Mouse (Mus musculus) liver, embryonic 14.5 days (tissue): ENCODE data around the gene Guca2b. TPM values are rescaled to one million over a fixed set of nuclear protein-coding genes. Genes with fewer than 3 reads are reported as not detected.

Experiments
- ATAC-seq: fragments of 200-750 bp; cut with Nextera tagmentation; 2 replicates; pipeline ENCODE4 v1.8.0; 2017; ENCODE audit warnings: moderate number of reproducible peaks, mild to moderate bottlenecking, moderate library complexity; ENCODE audit not compliant: insufficient read depth
- DNase-seq, 3 experiments: peaks; one replicate each; pipeline ENCODE4 v3.0.0-alpha.2; 2012 to 2013; ENCODE audit warnings: low read depth in 3 of 3, low spot score in 3 of 3
- H3K27ac ChIP-seq: fragments of 300-500 bp; sonication (generic); 2 replicates; pipeline ENCODE4 v1.5.1; 2014; ENCODE audit warnings: moderate library complexity, mild to moderate bottlenecking, control low read depth, inconsistent platforms
- H3K27me3 ChIP-seq: fragments of 300-500 bp; sonication (generic); 2 replicates; pipeline ENCODE4 v1.6.1; 2014; ENCODE audit warnings: mild to moderate bottlenecking, low read length, moderate library complexity; ENCODE audit not compliant: control insufficient read depth, insufficient read depth
- H3K36me3 ChIP-seq: fragments of 300-500 bp; sonication (generic); replicated peaks from 2 replicates; pipeline ENCODE4 v1.6.1; 2014; ENCODE audit warnings: low read depth; ENCODE audit not compliant: control insufficient read depth, insufficient read depth
- H3K4me1 ChIP-seq, 2 experiments: fragments of 200-500 bp in 1 of 2; fragments of 300-500 bp in 1 of 2; sonication (generic) in 1 of 2; replicated peaks; 2 replicates each; pipeline ENCODE4 v1.6.1; 2012 to 2014; ENCODE audit warnings: antibody characterized with exemption in 1 of 2, inconsistent platforms in 1 of 2, low read length in 1 of 2; ENCODE audit not compliant: control insufficient read depth in 2 of 2, insufficient read depth in 2 of 2
- H3K4me2 ChIP-seq: fragments of 300-500 bp; sonication (generic); 2 replicates; pipeline ENCODE4 v1.6.1; 2014; ENCODE audit warnings: low read depth, mild to moderate bottlenecking, control low read depth, moderate library complexity
- H3K4me3 ChIP-seq, 2 experiments: fragments of 200-500 bp in 1 of 2; fragments of 300-500 bp in 1 of 2; sonication (generic) in 1 of 2; 2 replicates each; pipeline ENCODE4 v1.5.1; 2012 to 2014; ENCODE audit warnings: low read depth in 2 of 2, low read length in 2 of 2, mild to moderate bottlenecking in 2 of 2, control low read depth in 1 of 2, inconsistent platforms in 1 of 2, moderate library complexity in 1 of 2; ENCODE audit not compliant: insufficient read depth in 1 of 2
- H3K9ac ChIP-seq: fragments of 300-500 bp; sonication (generic); replicated peaks from 2 replicates; pipeline ENCODE4 v1.6.1; 2014; ENCODE audit warnings: mild to moderate bottlenecking, control low read depth, moderate library complexity
- H3K9me3 ChIP-seq: fragments of 300-500 bp; sonication (generic); 2 replicates; pipeline ENCODE4 v1.6.1; 2016; ENCODE audit warnings: low read length, mixed read lengths; ENCODE audit not compliant: control insufficient read depth
- CTCF ChIP-seq: IDR thresholded peaks from 2 replicates; pipeline ENCODE4 v1.5.1; 2016; ENCODE audit warnings: antibody characterized with exemption, low read depth, control low read depth
- EP300 ChIP-seq: IDR thresholded peaks from 2 replicates; pipeline ENCODE4 v1.6.1; 2016; ENCODE audit warnings: antibody characterized with exemption, low read depth
- WGBS: fragments of 180-500 bp; shearing (Covaris S2); extraction: QIAGEN DNeasy Blood & Tissue Kit; methylation state at CpG from one replicate; pipeline ENCODE4 v1.1.7; 2014; ENCODE audit not compliant: insufficient replicate concordance; 5-methylcytosine and 5-hydroxymethylcytosine counted together
- polyA plus RNA-seq, 2 experiments: library from polyadenylated mRNA; depleted of rRNA in 1 of 2; stranded (reverse) in 1 of 2; unstranded in 1 of 2; fragments of >200 nt; fragmentation: Nextera tagmentation in 1 of 2; extraction: Ambion mirVana in 1 of 2; gene quantifications; 2 replicates each; pipeline versions ENCODE4 v1.2.1 to v1.2.3; 2012 to 2014

The Guca2b gene
- polyA plus RNA-seq, 2 experiments = 0.12 TPM; not detected in 1

DNA sequence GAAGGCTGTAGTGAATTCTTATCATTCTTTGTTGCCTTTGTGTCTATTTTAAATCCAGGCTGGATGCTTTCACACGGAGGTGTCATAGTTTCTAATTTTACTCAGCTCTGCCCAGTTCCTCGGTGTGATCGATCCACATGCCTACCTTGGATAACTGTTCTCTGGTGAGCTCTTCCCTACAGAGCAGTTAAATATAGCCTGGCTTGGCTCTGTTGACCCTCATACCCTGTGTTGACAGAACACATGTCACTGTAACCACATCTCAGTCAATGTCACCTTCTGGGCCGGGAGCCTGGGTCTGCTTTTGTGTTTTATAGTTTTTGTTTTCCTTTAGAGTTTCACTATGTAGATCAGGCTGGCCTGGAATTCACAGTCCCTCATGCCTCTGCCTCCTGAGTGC is 3.4 kb upstream of the Guca2b start:
- Histone ChIP-seq H3K27me3 (no peaks in the 10 kb centered on the region), H3K9ac (no peak overlapping the region), H3K27ac (no peak overlapping the region), H3K36me3 (no peaks in the 10 kb centered on the region), H3K4me1 (no peaks in the 10 kb centered on the region), H3K4me2 (no peak overlapping the region), H3K4me3 (no peak overlapping the region), H3K9me3 (no peaks in the 10 kb centered on the region)
- WGBS = 43% methylated on average over 4 of the region's 4 CpGs
- no peak for TF ChIP-seq CTCF
- TF ChIP-seq EP300 = no peak
- no peak for DNase-seq
- no peak for ATAC-seq

DNA sequence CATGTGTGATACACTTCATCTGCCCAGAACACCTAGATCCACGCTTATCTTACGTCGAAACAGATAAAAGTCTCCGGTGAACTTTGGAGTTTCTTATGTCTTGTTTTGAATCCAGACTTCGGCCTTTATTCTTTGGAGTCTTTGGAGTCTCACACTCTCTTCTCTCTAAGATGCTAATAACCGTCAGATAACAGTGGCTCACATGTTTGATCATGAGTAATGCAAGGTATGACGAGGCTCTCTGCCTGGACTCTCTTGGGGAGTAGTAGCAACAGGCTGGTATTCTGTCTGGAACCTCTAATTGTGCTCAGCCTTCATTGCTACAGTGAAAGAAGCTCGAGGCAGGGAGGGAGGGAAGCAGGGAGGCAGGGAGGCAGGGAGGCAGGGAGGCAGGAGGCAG is 1.3 kb upstream of the Guca2b start:
- WGBS = 62% methylated on average over 8 of the region's 8 CpGs
- H3K27ac ChIP-seq = no peak overlapping the region
- ATAC-seq = no peak

DNA sequence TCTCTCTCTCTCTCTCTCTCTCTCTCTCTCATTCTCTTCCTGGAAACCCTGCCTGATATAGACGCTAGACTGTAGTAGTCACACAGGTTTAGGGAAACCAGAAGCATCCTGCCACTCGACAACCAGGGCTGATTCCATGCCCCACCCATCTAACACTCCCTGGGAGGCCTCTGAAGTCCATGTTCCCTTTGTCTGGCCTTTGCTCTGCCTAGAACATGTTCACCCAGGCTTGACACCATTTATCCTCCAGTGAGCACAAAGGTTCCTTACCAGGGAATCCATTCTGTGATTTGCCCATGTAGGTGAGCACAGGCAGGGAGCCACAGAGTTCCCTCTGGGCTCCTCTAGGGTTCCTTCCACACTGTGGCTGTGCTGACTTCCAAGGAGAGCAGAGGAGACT is 508 bp downstream of the Guca2b start:
- Histone ChIP-seq H3K27ac (no peak overlapping the region), H3K9me3 (no peaks in the 10 kb centered on the region; the same call in 1 of the 2 replicates), H3K36me3 (no peaks in the 10 kb centered on the region), H3K4me1 (no peaks in the 10 kb centered on the region), H3K9ac (no peak overlapping the region), H3K4me3 (no peak overlapping the region), H3K27me3 (no peaks in the 10 kb centered on the region), H3K4me2 (no peak overlapping the region)
- 13% methylated on average over 2 of the region's 2 CpGs for WGBS
- DNase-seq = no peak
- TF ChIP-seq EP300 (no peak), CTCF (no peak)
- no peak for ATAC-seq

More for the DNA sequence above, 1.3 kb upstream of the Guca2b start:
- H3K27me3 ChIP-seq = no peaks in the 10 kb centered on the region
- no peaks in the 10 kb centered on the region for H3K4me1 ChIP-seq
- H3K4me3 ChIP-seq = no peak overlapping the region
- DNase-seq = no peak
- H3K4me2 ChIP-seq = no peak overlapping the region
- no peak overlapping the region for H3K9ac ChIP-seq
- H3K36me3 ChIP-seq = no peaks in the 10 kb centered on the region
- TF ChIP-seq EP300 (no peak), CTCF (no peak)
- no peaks in the 10 kb centered on the region for H3K9me3 ChIP-seq

DNA sequence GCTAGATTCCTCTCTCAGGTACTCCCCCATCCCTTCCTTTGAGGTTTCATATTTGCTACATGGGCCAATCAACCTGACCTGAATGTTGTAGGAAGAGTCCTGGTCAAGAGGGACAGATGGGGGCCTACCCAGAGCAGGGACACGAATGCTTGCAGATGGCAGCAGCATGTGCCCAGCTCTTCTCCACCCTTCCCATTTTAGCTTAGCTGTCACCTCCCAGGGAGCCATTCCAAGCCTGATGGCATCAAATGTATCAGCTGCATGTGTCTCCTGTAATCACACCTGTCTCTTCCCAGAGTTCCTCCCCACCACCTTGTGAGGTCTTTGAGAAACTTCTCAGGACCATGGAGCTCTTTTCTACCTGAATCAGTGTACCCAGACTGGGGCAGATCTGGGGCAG is 1.7 kb downstream of the Guca2b start:
- Histone ChIP-seq H3K9ac (no peak overlapping the region), H3K4me2 (no peak overlapping the region), H3K27ac (no peak overlapping the region), H3K36me3 (no peaks in the 10 kb centered on the region), H3K27me3 (no peaks in the 10 kb centered on the region), H3K9me3 (no peaks in the 10 kb centered on the region; the same call in 1 of the 2 replicates), H3K4me3 (no peak overlapping the region), H3K4me1 (no peaks in the 10 kb centered on the region)
- TF ChIP-seq EP300 (no peak), CTCF (no peak)
- no peak for DNase-seq
- 38% methylated on average over 1 of the region's 1 CpGs for WGBS
- ATAC-seq = no peak

DNA sequence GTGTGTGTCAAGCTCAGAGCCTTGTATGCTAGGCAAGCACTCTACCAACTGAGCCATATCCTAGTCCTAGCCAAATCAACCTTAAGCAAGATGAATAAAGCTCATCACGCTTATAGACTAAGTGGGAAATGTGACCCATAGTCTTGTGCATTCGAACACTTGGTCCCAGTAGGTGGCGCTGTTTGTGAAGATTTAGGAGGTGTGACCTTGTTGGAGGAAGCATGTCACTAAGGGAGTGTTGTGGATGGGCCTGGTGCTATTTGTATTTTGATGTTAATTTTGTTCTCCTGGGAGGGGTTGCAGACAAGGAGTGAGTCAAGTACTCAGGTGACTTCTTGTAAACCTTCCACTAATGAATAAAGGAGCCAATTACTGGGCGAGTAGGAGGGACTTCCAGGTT is 16.1 kb downstream of the Guca2b start:
- Histone ChIP-seq H3K9ac (no peak overlapping the region), H3K4me3 (no peak overlapping the region), H3K4me2 (no peak overlapping the region), H3K36me3 (no peaks in the 10 kb centered on the region), H3K9me3 (no peaks in the 10 kb centered on the region), H3K4me1 (no peaks in the 10 kb centered on the region), H3K27ac (no peak overlapping the region), H3K27me3 (no peaks in the 10 kb centered on the region)
- ATAC-seq (no peak), DNase-seq (no peak)
- WGBS = 64% methylated on average over 4 of the region's 4 CpGs
- TF ChIP-seq CTCF (no peak), EP300 (no peak)
